Mouse (Mus musculus): Measurements from ENCODE around the gene S100a11. TPM values are rescaled to one million over a fixed set of nuclear protein-coding genes. Genes with fewer than 3 reads are reported as not detected.
A peak's percentile ranks its signal among the peaks of the same experiment; 100 is the strongest.

S100a11 gene
- polyA plus RNA-seq, 1 experiment from 2014 or later, result 2,093 TPM

GRCm38 (mm10) chr3:93554379-93554980 lies 34.2 kb downstream of the S100a11 start:
- no peaks in the 10 kb centered on the region for H3K27me3 ChIP-seq (ENCODE audit: control insufficient read depth, insufficient read depth, low read length)
- no peaks in the 10 kb centered on the region for H3K36me3 ChIP-seq (ENCODE audit: control insufficient read depth, insufficient read depth, low read length)
- H3K27ac ChIP-seq (replicated peaks), result peak overlapping the region; percentile 95
- DNase-seq (ENCODE audit: low spot score) (peak; percentile 15), ATAC-seq (ENCODE audit: low FRiP score, low TSS enrichment) (peak; percentile 18)
- TF ChIP-seq CTCF (IDR thresholded peaks at IDR 0.05; ENCODE audit: low read depth) (no peak), EP300 (optimal IDR thresholded peaks at IDR 0.05) (no peak)
- peak overlapping the region; percentile 67 for H3K4me3 ChIP-seq (ENCODE audit: low read depth, low read length)
- WGBS, result 12% methylated on average over 13 of the region's 13 CpGs
- peaks cover 5% of the 10 kb centered on the region; the same call in 1 of the 2 replicates for H3K4me1 ChIP-seq (replicated peaks; ENCODE audit: control insufficient read depth, insufficient read depth)
- peak overlapping the region; percentile 35 for H3K9ac ChIP-seq (ENCODE audit: low read length)
- H3K4me2 ChIP-seq (replicated peaks; ENCODE audit: low read depth), result peak overlapping the region; percentile 76
- no peaks in the 10 kb centered on the region for H3K9me3 ChIP-seq (ENCODE audit: control insufficient read depth, low read length)

GRCm38 (mm10) chr3:93554981-93555877 lies 34.9 kb downstream of the S100a11 start, which contains the start of gene S100a10:
Gene S100a10 (plus strand): TSS chr3:93555080.
- Histone ChIP-seq H3K36me3 (ENCODE audit: control insufficient read depth, insufficient read depth, low read length) (no peaks in the 10 kb centered on the region), H3K27me3 (ENCODE audit: control insufficient read depth, insufficient read depth, low read length) (no peaks in the 10 kb centered on the region), H3K9ac (ENCODE audit: low read length) (peak within 1 kb of the TSS; percentile 88), H3K9me3 (ENCODE audit: control insufficient read depth, low read length) (no peaks in the 10 kb centered on the region), H3K4me1 (replicated peaks; ENCODE audit: control insufficient read depth, insufficient read depth) (peaks cover 5% of the 10 kb centered on the region; the same call in 1 of the 2 replicates), H3K27ac (replicated peaks) (peak within 1 kb of the TSS; percentile 95), H3K4me3 (ENCODE audit: low read depth, low read length) (peak within 1 kb of the TSS; percentile 67), H3K4me2 (replicated peaks; ENCODE audit: low read depth) (peak within 1 kb of the TSS; percentile 76)
- DNase-seq (ENCODE audit: low spot score) (peak; percentile 69), ATAC-seq (ENCODE audit: low FRiP score, low TSS enrichment) (peak; percentile 89)
- TF ChIP-seq EP300 (optimal IDR thresholded peaks at IDR 0.05) (no peak), CTCF (IDR thresholded peaks at IDR 0.05; ENCODE audit: low read depth) (no peak)
- WGBS, result 1% methylated on average over 37 of the region's 39 CpGs

- DNase-seq (ENCODE audit: low spot score) (peak; percentile 63), ATAC-seq (ENCODE audit: low FRiP score, low TSS enrichment) (peak; percentile 75)
- Histone ChIP-seq H3K4me3 (ENCODE audit: low read depth, low read length) (peak overlapping the region; percentile 67), H3K9ac (ENCODE audit: low read length) (peak overlapping the region; percentile 88), H3K9me3 (ENCODE audit: control insufficient read depth, low read length) (no peaks in the 10 kb centered on the region), H3K4me1 (replicated peaks; ENCODE audit: control insufficient read depth, insufficient read depth) (peaks cover 5% of the 10 kb centered on the region; the same call in 1 of the 2 replicates), H3K36me3 (ENCODE audit: control insufficient read depth, insufficient read depth, low read length) (no peaks in the 10 kb centered on the region; the same call in 1 of the 2 replicates), H3K4me2 (replicated peaks; ENCODE audit: low read depth) (peak overlapping the region; percentile 76), H3K27me3 (ENCODE audit: control insufficient read depth, insufficient read depth, low read length) (no peaks in the 10 kb centered on the region), H3K27ac (replicated peaks) (peak overlapping the region; percentile 95)
- WGBS, result 0% methylated on average over 2 of the region's 2 CpGs
- TF ChIP-seq EP300 (optimal IDR thresholded peaks at IDR 0.05) (no peak), CTCF (IDR thresholded peaks at IDR 0.05; ENCODE audit: low read depth) (no peak)
Observed at GRCm38 (mm10) chr3:93555878-93556254, 35.6 kb downstream of the S100a11 start.

- Histone ChIP-seq H3K9ac (ENCODE audit: low read length) (peak overlapping the region; percentile 88), H3K4me3 (ENCODE audit: low read depth, low read length) (peak overlapping the region; percentile 67), H3K27ac (replicated peaks) (peak overlapping the region; percentile 95), H3K9me3 (ENCODE audit: control insufficient read depth, low read length) (no peaks in the 10 kb centered on the region), H3K4me1 (replicated peaks; ENCODE audit: control insufficient read depth, insufficient read depth) (peaks cover 5% of the 10 kb centered on the region; the same call in 1 of the 2 replicates), H3K36me3 (ENCODE audit: control insufficient read depth, insufficient read depth, low read length) (peaks cover 4% of the 10 kb centered on the region), H3K4me2 (replicated peaks; ENCODE audit: low read depth) (peak overlapping the region; percentile 76), H3K27me3 (ENCODE audit: control insufficient read depth, insufficient read depth, low read length) (no peaks in the 10 kb centered on the region)
- ATAC-seq (ENCODE audit: low FRiP score, low TSS enrichment), result no peak
- no peak for TF ChIP-seq CTCF (IDR thresholded peaks at IDR 0.05; ENCODE audit: low read depth)
- no peak for TF ChIP-seq EP300 (optimal IDR thresholded peaks at IDR 0.05)
- WGBS, result 22% methylated on average over 1 of the region's 1 CpGs
- no peak for DNase-seq (ENCODE audit: low spot score)
Observed at GRCm38 (mm10) chr3:93556599-93556998, 36.3 kb downstream of the S100a11 start.

GRCm38 (mm10) chr3:93557471-93557870 lies 37.2 kb downstream of the S100a11 start:
- TF ChIP-seq CTCF (IDR thresholded peaks at IDR 0.05; ENCODE audit: low read depth), result no peak
- TF ChIP-seq EP300 (optimal IDR thresholded peaks at IDR 0.05), result no peak
- no peak overlapping the region for H3K4me3 ChIP-seq (ENCODE audit: low read depth, low read length)
- no peaks in the 10 kb centered on the region for H3K27me3 ChIP-seq (ENCODE audit: control insufficient read depth, insufficient read depth, low read length)
- peaks cover 5% of the 10 kb centered on the region; the same call in 1 of the 2 replicates for H3K4me1 ChIP-seq (replicated peaks; ENCODE audit: control insufficient read depth, insufficient read depth)
- DNase-seq (ENCODE audit: low spot score), result no peak
- H3K9me3 ChIP-seq (ENCODE audit: control insufficient read depth, low read length), result no peaks in the 10 kb centered on the region
- ATAC-seq (ENCODE audit: low FRiP score, low TSS enrichment), result no peak
- 24% methylated on average over 4 of the region's 4 CpGs for WGBS
- H3K9ac ChIP-seq (ENCODE audit: low read length), result no peak overlapping the region
- H3K27ac ChIP-seq (replicated peaks), result no peak overlapping the region
- H3K4me2 ChIP-seq (replicated peaks; ENCODE audit: low read depth), result peak overlapping the region; percentile 76
- peaks cover 6% of the 10 kb centered on the region for H3K36me3 ChIP-seq (ENCODE audit: control insufficient read depth, insufficient read depth, low read length)
